Mouse (Mus musculus) hindlimb bud, embryonic 11.5 days (tissue): ENCODE measurements around the gene Hsf4.
"Not testable (repeated sequence)": the region's sequence is repeated elsewhere in the genome, so short reads cannot be mapped to it uniquely, and the experiment has no call there.

Source experiments
- DNase-seq: peaks from one replicate; pipeline ENCODE4 v3.0.0-alpha.2; 2012; ENCODE audit warnings: low read depth, low spot score; ENCODE audit errors: extremely low spot score

Hsf4 gene

GRCm38 (mm10) chr8:105282239-105282638 lies 12.6 kb downstream of the Hsf4 start:
- no peak for DNase-seq

GRCm38 (mm10) chr8:105283074-105283473 lies 13.5 kb downstream of the Hsf4 start:
- DNase-seq: no peak

GRCm38 (mm10) chr8:105285514-105285913 lies 15.9 kb downstream of the Hsf4 start:
- no peak for DNase-seq

- no peak for DNase-seq
These were observed 17.3 kb downstream of the Hsf4 start for GRCm38 (mm10) chr8:105286907-105287306.

- no peak for DNase-seq
These were observed 18.6 kb downstream of the Hsf4 start for GRCm38 (mm10) chr8:105288231-105288630.

- DNase-seq: peak; percentile 92
These were observed 19.5 kb downstream of the Hsf4 start for GRCm38 (mm10) chr8:105288958-105289732.

GRCm38 (mm10) chr8:105289805-105290460 lies 20.3 kb downstream of the Hsf4 start, which contains the start of gene 4931428F04Rik:
Gene 4931428F04Rik (minus strand): TSS chr8:105289864.
- DNase-seq: no peak

- peak; percentile 85 for DNase-seq
These were observed 21.1 kb downstream of the Hsf4 start for GRCm38 (mm10) chr8:105290554-105291314.

GRCm38 (mm10) chr8:105291364-105291763 lies 21.8 kb downstream of the Hsf4 start:
- DNase-seq: not testable (repeated sequence)

GRCm38 (mm10) chr8:105291802-105292201 lies 22.2 kb downstream of the Hsf4 start:
- DNase-seq: not testable (repeated sequence)

- DNase-seq: no peak
These were observed 22.9 kb downstream of the Hsf4 start for GRCm38 (mm10) chr8:105292471-105292870.

- no peak for DNase-seq
These were observed 23.8 kb downstream of the Hsf4 start for GRCm38 (mm10) chr8:105293405-105293804.

GRCm38 (mm10) chr8:105294776-105295175 lies 25.2 kb downstream of the Hsf4 start:
- no peak for DNase-seq

- no peak for DNase-seq
These were observed 25.7 kb downstream of the Hsf4 start for GRCm38 (mm10) chr8:105295256-105295655.

- no peak for DNase-seq
These were observed 26.4 kb downstream of the Hsf4 start, which contains the start of gene Exoc3l for GRCm38 (mm10) chr8:105295895-105296573. Gene Exoc3l (minus strand): TSS chr8:105296101.

GRCm38 (mm10) chr8:105297511-105298192 lies 28.1 kb downstream of the Hsf4 start, which contains the start of gene E2f4:
Gene E2f4 (plus strand): TSS chr8:105297663.
- peak; percentile 61 for DNase-seq

- no peak for DNase-seq
These were observed 29.0 kb downstream of the Hsf4 start for GRCm38 (mm10) chr8:105298351-105299252.

- no peak for DNase-seq
These were observed 30.4 kb downstream of the Hsf4 start for GRCm38 (mm10) chr8:105299962-105300361.

- no peak for DNase-seq
These were observed 33.8 kb downstream of the Hsf4 start for GRCm38 (mm10) chr8:105303396-105303795.
